Mouse (Mus musculus): ENCODE data around the gene Sf3a2. TPM values are rescaled to one million over a fixed set of nuclear protein-coding genes. Genes with fewer than 3 reads are reported as not detected.

Sf3a2 gene
- polyA plus RNA-seq, 2 experiments = 80.6 to 102 TPM

DNA sequence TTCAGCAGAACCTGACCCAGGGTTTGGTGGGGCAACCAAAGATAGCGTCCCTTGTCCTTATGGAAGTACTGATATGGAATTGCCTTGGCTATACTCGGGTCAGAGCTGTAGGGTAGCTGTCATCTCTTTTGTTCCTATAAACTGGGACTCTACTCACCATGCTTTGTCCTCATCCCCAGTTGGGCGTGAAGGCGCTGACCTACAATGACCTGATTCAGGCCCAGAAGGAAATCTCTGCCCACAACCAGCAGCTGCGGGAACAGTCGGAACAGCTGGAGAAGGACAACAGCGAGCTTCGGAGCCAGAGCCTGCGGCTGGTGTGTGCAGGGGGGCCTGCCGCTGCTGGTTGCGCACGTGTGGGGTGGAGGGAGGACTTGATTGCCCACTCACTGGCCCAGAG is 13.1 kb upstream of the Sf3a2 start:
- no peak for ATAC-seq (ENCODE audit: low FRiP score, low read depth)
- peaks cover 99% of the 10 kb centered on the region for H3K36me3 ChIP-seq (ENCODE audit: control insufficient read depth, insufficient read depth, low read length)

DNA sequence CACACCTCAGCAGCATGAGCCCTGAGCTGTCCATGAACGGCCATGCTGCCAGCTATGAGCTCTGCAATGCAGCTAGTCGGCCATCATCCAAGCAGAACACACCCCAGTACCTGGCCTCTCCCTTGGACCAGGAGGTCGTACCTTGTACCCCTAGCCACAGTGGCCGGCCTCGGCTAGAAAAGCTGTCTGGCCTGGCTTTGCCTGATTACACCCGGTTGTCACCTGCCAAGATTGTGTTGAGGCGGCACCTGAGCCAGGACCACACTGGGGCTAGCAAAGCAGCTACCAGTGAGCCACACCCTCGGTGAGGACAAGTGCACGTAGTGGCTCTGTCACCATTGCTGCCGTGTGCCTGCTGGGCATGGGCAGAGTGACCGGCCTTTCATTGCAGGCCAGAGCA is 12.0 kb upstream of the Sf3a2 start:
- Histone ChIP-seq H3K4me1 (ENCODE audit: control insufficient read depth, insufficient read depth, low read length) (no peaks in the 10 kb centered on the region), H3K9me3 (ENCODE audit: control insufficient read depth, low read length) (no peaks in the 10 kb centered on the region), H3K36me3 (ENCODE audit: control insufficient read depth, insufficient read depth, low read length) (peaks cover 99% of the 10 kb centered on the region), H3K27ac (replicated peaks; ENCODE audit: low read depth, low read length) (no peak overlapping the region), H3K4me3 (replicated peaks; ENCODE audit: low read length) (no peak overlapping the region), H3K27me3 (ENCODE audit: control insufficient read depth, insufficient read depth, low read length) (no peaks in the 10 kb centered on the region), H3K4me2 (replicated peaks; ENCODE audit: low read depth, low read length, severe bottlenecking) (no peak overlapping the region), H3K9ac (ENCODE audit: low read depth, low read length, severe bottlenecking) (no peak overlapping the region)
- 94% methylated on average over 11 of the region's 11 CpGs for WGBS
- no peak for TF ChIP-seq POLR2A (IDR thresholded peaks at IDR 0.05; ENCODE audit: borderline replicate concordance, extremely low read depth, insufficient read depth, insufficient read length)
- DNase-seq (ENCODE audit: low spot score) = no peak
- no peak for ATAC-seq (ENCODE audit: low FRiP score, low read depth)

More for the DNA sequence above, 13.1 kb upstream of the Sf3a2 start:
- no peaks in the 10 kb centered on the region for H3K4me1 ChIP-seq (ENCODE audit: control insufficient read depth, insufficient read depth, low read length)
- no peak for TF ChIP-seq POLR2A (IDR thresholded peaks at IDR 0.05; ENCODE audit: borderline replicate concordance, extremely low read depth, insufficient read depth, insufficient read length)
- no peak overlapping the region for H3K9ac ChIP-seq (ENCODE audit: low read depth, low read length, severe bottlenecking)
- H3K27ac ChIP-seq (replicated peaks; ENCODE audit: low read depth, low read length) = no peak overlapping the region
- H3K9me3 ChIP-seq (ENCODE audit: control insufficient read depth, low read length) = no peaks in the 10 kb centered on the region
- H3K4me3 ChIP-seq (replicated peaks; ENCODE audit: low read length) = no peak overlapping the region
- DNase-seq (ENCODE audit: low spot score) = no peak
- H3K27me3 ChIP-seq (ENCODE audit: control insufficient read depth, insufficient read depth, low read length) = no peaks in the 10 kb centered on the region
- H3K4me2 ChIP-seq (replicated peaks; ENCODE audit: low read depth, low read length, severe bottlenecking) = no peak overlapping the region
- 94% methylated on average over 12 of the region's 12 CpGs for WGBS

DNA sequence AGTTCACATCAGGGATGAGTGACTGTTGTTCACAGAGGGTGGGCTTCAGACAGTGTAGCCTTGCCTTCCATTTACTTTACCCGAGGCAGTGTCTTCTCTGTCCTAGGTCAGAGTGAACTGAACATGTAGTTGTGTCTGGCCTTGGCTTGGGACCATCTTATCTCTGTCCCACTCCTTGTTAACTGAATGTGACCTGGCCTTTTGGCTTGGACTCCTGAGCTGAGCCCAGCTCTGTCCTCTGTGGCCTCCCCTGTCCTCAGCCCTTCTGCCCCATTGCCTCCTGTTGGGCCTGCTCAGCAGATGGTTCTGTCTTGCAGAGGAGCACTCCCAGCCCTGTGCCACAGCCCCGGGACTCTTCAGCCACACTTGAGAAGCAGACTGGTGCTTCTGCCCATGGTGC is 10.5 kb upstream of the Sf3a2 start:
- 82% methylated on average over 2 of the region's 2 CpGs for WGBS
- H3K4me2 ChIP-seq (replicated peaks; ENCODE audit: low read depth, low read length, severe bottlenecking) = no peak overlapping the region
- H3K36me3 ChIP-seq (ENCODE audit: control insufficient read depth, insufficient read depth, low read length) = peaks cover 98% of the 10 kb centered on the region
- DNase-seq (ENCODE audit: low spot score) (no peak), ATAC-seq (ENCODE audit: low FRiP score, low read depth) (no peak)
- H3K9ac ChIP-seq (ENCODE audit: low read depth, low read length, severe bottlenecking) = no peak overlapping the region
- no peak overlapping the region for H3K27ac ChIP-seq (replicated peaks; ENCODE audit: low read depth, low read length)
- H3K9me3 ChIP-seq (ENCODE audit: control insufficient read depth, low read length) = no peaks in the 10 kb centered on the region
- no peaks in the 10 kb centered on the region for H3K27me3 ChIP-seq (ENCODE audit: control insufficient read depth, insufficient read depth, low read length)
- H3K4me3 ChIP-seq (replicated peaks; ENCODE audit: low read length) = no peak overlapping the region
- H3K4me1 ChIP-seq (ENCODE audit: control insufficient read depth, insufficient read depth, low read length) = no peaks in the 10 kb centered on the region
- TF ChIP-seq POLR2A (IDR thresholded peaks at IDR 0.05; ENCODE audit: borderline replicate concordance, extremely low read depth, insufficient read depth, insufficient read length) = no peak

DNA sequence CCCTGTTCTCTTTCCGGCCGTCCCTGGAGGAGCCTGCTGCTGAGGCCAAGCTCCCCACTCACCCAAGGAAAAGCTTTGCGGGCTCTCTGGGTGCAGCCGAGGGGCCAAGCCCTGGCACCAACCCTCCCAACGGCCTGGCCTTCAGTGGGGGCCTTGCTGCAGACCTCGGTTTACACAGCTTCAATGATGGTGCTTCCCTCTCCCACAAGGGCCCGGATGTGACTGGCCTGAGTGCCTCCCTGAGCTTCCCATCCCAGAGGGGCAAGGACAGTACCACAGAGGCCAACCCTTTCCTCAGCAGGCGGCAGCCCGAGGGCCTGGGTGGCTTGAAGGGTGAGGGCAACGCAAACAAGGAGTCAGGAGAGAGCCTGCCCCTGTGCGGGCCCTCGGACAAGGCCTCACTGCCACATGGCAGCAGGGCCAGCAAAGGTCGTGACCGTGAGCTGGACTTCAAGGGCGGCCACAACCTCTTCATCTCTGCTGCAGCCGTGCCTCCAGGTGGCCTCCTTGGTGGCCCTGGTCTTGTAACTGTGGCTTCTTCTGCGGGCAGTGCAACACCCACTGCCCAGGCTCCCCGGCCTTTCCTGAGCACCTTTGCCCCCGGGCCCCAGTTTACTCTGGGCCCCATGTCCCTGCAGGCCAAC is 7.1 kb upstream of the Sf3a2 start:
- Histone ChIP-seq H3K36me3 (ENCODE audit: control insufficient read depth, insufficient read depth, low read length) (peaks cover 98% of the 10 kb centered on the region), H3K27me3 (ENCODE audit: control insufficient read depth, insufficient read depth, low read length) (no peaks in the 10 kb centered on the region), H3K27ac (replicated peaks; ENCODE audit: low read depth, low read length) (no peak overlapping the region), H3K4me1 (ENCODE audit: control insufficient read depth, insufficient read depth, low read length) (no peaks in the 10 kb centered on the region), H3K4me3 (replicated peaks; ENCODE audit: low read length) (no peak overlapping the region), H3K9me3 (ENCODE audit: control insufficient read depth, low read length) (no peaks in the 10 kb centered on the region), H3K4me2 (replicated peaks; ENCODE audit: low read depth, low read length, severe bottlenecking) (no peak overlapping the region), H3K9ac (ENCODE audit: low read depth, low read length, severe bottlenecking) (no peak overlapping the region)
- 93% methylated on average over 15 of the region's 19 CpGs for WGBS
- TF ChIP-seq POLR2A (IDR thresholded peaks at IDR 0.05; ENCODE audit: borderline replicate concordance, extremely low read depth, insufficient read depth, insufficient read length) = no peak
- no peak for ATAC-seq (ENCODE audit: low FRiP score, low read depth)
- no peak for DNase-seq (ENCODE audit: low spot score)

DNA sequence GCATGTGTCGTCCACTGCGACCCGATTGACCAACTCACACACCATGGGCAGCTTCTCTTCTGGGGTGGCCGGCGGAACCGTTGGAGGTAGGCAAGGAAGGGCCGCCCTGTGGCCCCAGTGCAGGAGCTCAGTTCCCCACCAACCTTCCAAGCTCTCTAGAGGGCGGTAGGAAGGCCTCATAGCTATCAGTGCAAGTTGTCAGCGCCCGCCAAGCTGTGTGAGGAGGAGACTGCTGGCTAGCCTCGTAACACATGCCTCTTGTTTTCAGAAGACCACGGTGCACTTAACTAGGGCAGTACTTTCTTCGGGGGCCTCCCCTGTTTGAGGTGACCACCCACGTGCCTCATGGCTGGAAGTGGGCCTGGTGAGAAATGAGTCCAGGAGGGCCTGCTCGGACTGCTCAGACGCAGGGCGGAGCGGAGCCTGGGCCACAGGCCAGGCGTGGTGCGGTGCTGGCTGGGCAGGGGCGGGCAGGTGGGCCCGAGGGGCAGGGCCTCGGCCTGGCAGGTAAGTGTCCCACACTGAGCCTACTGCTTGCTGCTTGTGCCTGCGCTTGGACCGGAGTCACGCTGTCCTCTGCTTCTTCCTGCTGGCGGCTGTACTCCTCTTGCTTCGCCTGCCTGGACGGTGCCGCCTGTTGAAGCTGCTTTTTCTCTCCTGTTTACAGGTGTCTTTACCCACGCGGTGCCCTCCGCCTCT is 6.4 kb upstream of the Sf3a2 start:
- no peak for DNase-seq (ENCODE audit: low spot score)
- Histone ChIP-seq H3K27me3 (ENCODE audit: control insufficient read depth, insufficient read depth, low read length) (no peaks in the 10 kb centered on the region), H3K4me2 (replicated peaks; ENCODE audit: low read depth, low read length, severe bottlenecking) (no peak overlapping the region), H3K9me3 (ENCODE audit: control insufficient read depth, low read length) (no peaks in the 10 kb centered on the region), H3K4me3 (replicated peaks; ENCODE audit: low read length) (no peak overlapping the region), H3K36me3 (ENCODE audit: control insufficient read depth, insufficient read depth, low read length) (peaks cover 98% of the 10 kb centered on the region), H3K27ac (replicated peaks; ENCODE audit: low read depth, low read length) (no peak overlapping the region), H3K9ac (ENCODE audit: low read depth, low read length, severe bottlenecking) (no peak overlapping the region), H3K4me1 (ENCODE audit: control insufficient read depth, insufficient read depth, low read length) (peaks cover 3% of the 10 kb centered on the region)
- no peak for ATAC-seq (ENCODE audit: low FRiP score, low read depth)
- no peak for TF ChIP-seq POLR2A (IDR thresholded peaks at IDR 0.05; ENCODE audit: borderline replicate concordance, extremely low read depth, insufficient read depth, insufficient read length)
- 77% methylated on average over 33 of the region's 33 CpGs for WGBS
